Mouse (Mus musculus) B cell, adult 2 months (primary cell): ENCODE results near the gene 1110004F10Rik.

ENCODE experiments used
- DNase-seq, 2 experiments: peaks; one replicate each; pipeline ENCODE4 v3.0.0; 2022

Gene 1110004F10Rik

GRCm38 (mm10) chr7:116093466-116093850 is 54.3 kb downstream of the 1110004F10Rik start:
- DNase-seq, result no peak

DNA sequence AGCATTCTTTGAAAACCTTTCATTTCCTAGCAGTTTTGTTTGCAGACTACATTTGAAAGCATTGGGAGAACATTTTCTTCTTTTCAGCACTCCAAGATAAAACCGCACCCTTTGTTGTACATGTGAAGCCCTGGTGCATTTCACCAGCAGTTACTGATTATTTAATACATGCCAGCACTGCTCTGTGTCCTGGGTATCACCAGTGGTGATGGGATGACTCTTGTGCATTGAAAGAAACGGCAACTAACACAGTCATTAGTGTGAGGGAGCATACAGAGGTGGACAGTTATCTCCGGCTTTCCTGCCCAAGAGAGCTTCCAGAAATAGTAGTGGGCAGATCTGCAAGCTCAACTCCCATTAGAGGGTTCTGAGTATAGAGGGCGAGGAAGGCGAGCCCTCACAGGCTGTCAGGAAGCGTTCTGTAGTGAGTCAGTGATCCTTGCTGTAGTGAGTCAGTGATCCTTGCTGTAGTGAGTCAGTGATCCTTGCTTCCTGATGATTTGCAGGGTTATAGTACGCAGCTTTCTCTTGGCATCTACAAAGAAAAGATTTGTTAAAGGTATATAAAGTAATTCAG is 60.8 kb downstream of the 1110004F10Rik start:
- DNase-seq, result no peak

- DNase-seq, result no peak
Observed at GRCm38 (mm10) chr7:116103091-116103490, 63.9 kb downstream of the 1110004F10Rik start.

DNA sequence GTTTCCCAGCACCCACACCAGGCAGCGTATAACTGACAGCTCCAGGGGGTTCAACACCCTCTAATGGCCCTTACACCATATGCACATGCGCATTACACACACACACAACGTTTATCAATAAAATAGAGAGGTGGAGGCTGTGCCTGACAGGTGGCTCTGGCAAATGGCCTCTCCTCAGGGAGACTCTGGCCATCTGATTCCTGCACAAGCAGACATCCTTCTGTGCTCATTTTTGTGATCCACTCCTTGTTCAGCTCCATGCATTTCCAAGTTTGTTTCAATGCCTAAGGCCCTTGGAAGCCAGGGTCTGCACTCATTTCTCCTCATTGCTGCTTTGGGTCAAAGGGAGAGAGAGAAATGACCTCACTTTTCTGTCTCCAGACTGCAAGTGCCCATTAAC is 71.5 kb downstream of the 1110004F10Rik start:
- DNase-seq, result no peak

DNA sequence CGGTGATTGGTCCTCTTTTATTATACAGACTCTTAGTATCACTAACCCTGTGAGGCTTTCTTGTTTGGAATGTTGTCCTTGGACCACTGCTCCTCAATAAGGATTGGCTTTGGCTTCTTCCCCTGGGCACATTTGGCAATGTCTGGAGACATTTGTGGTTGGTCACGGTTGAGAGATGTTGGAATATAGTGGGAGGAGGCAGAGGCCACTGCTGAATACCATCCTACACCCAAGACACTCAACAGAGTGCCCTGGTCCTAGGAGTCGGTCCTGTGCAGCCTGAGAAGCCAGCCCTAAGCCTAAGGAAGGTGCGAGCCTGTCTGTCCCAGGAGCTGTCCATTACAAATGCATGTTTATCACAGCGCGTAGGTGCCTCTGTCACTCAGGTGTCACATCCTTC is 72.3 kb downstream of the 1110004F10Rik start:
- DNase-seq, result no peak

DNA sequence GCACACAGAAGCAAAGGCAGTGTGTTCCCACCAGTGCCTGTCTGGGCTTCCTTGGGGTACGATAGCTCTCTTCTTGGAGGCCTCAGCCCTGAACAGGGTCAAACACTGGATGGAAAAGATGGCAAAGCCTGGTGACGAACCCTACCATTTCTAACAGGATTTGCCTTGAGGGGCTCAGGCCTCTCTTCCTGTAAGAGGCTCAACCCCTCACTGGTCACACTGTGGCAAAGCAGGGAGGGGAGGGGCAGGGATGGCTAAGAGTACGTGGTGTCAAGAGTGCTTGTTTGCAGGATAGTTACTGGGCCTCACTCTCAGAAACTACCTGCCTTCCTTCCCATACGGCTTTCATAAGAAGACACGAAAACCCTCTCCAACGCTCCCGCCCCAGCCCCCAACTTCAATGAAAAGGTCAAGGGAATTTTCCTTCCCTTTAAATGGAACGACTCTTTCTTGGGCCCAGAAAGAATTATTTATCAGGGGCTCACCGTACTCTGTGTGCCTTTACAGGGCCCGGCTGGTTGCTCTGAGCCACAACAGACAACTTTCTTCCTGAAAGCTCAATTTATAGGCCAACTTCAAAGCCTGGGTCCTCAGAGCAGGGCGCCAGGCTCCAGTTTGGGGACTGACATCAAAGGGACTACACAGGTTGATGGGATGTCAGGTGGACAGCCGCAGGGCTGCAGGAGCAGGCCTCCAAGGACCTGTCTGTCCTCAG is 76.2 kb downstream of the 1110004F10Rik start:
- DNase-seq, result no peak

DNA sequence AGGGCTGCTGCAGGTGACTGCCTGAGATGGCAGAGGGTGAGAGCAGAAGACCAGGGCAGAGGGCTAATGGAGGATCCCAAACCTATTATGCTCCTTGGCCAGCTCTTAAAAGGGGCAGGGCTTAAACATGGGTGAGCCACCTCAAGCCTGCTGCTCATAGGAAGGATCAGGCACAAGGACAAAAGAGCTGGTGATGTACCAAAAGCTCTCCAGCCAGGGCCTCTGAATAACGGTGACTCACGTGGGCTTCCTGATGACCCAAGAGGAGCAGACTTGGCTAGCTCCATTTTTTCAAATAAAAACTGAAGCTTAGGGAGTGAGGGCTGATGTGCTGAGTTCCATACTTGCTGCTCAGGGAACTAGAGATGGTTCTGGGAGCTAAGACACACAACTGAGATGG is 76.8 kb downstream of the 1110004F10Rik start:
- no peak for DNase-seq

DNA sequence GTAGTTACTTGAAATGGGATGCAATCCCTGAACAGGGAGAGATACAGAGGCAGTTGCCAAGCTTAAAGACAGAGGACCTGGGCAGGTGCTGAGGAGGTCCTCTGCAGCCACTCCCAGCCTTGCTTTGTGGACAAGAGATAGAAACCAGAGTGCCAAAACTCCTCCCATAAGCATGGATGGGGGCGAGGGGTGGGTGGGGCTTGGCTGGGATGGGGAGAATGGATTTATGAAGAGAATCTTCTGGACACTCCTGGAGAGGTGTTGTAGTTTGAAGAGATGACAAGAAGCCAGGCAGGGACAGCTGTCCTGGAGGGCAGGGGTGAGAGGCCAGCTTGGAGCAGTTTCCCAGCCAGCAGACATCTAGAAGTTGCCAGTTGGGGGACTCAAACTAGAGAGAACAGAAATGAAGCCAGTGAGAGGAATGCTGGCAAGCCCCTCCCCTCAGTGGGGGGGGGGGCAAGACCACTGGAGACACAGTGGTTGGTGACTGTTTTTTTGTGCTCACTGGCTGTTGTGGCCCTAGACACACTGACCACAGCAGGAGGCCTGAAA is 80.2 kb downstream of the 1110004F10Rik start:
- no peak for DNase-seq

- DNase-seq, result no peak
Observed at GRCm38 (mm10) chr7:116120737-116121136, 81.5 kb downstream of the 1110004F10Rik start.

GRCm38 (mm10) chr7:116121202-116121601 is 82.0 kb downstream of the 1110004F10Rik start:
- no peak for DNase-seq

DNA sequence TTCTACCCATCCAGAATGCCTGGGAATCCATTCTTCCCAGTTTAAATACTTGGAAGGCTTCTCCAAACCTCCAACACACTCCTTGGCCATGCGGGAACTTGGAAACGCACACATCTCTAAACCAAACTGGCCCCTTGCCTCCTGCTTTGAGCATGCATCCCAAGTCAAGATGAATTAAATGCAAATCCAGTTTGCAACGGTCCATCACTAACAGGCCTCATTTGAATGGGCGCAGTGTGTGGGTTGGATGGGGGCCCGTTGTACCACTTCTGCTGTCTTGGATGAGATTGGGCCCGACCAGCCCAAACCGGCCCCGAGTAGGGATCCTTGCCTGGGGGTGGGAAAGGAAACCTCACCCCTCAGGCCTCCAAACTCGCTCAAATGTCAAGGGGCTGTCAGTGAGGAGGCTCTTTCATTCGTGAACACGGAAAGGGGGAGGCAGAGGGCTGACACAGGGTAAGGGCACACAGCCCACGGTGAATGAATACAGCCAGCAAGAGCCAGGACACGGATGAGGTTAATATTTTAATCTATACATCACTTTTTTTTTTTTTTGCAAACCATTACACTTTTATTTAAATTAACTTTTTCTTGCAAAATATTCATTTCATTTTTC is 83.9 kb downstream of the 1110004F10Rik start:
- DNase-seq, result no peak

DNA sequence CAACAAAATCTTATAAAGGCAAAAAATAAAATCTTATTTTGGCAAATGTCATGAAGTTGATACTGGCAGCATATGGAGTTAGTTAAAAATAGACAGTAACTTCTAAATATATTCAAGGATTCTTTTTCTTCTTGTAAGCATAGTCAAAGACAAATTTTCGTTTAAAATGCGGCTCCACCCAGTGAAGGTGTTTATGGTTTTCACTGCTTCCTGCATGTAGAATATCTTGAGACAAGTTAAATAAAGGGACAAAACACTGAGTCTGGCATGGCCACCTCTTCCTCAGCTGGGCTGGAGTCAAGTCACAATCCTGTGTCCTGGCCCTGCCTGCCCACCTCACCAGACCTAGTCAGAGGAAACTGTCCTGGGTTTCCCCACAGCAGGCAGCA is 84.4 kb downstream of the 1110004F10Rik start:
- no peak for DNase-seq

- DNase-seq, result no peak
Observed at GRCm38 (mm10) chr7:116124057-116124456, 84.9 kb downstream of the 1110004F10Rik start.

GRCm38 (mm10) chr7:116125671-116126070 is 86.5 kb downstream of the 1110004F10Rik start:
- DNase-seq, result no peak

DNA sequence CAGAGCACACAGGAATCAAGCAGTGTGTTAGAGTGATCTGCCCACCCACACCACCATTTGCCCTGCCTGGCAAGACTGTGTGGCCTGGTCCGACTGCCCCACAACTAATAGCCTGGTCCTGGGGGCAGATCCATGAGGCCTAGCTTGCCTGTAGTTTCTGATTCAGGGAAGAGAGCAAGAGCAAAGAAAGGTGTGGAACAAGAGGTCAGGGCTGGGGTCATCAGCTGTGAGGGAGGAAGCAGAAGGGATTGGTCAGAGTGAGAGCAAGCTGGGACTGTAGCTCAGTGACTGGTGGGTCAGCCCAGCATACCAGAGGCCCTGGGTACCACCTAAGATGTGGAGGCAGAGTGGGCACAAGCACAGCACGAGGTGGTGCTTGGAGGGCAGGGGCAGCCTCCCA is 87.9 kb downstream of the 1110004F10Rik start:
- DNase-seq, result no peak

DNA sequence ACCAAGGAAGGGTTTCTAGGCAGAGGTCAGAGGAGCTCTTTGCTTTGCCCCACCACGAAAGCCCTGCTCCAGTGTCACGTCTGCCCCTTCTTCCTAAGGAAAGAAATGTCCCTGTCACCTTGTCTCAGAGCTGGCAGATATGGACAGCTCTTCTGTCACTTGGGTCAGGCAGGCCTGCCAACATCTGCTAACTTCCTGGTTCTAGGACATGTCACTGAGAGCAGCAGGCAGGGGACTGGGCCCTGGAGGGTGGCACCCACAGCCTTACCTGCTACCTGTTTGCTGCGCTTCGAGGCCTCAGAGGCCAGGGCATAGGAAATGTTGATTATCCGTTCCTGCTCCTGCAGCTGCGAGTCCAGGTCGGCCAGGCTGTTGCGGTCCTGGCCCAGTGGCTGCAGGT is 89.1 kb downstream of the 1110004F10Rik start:
- DNase-seq, result no peak

GRCm38 (mm10) chr7:116129374-116129773 is 90.2 kb downstream of the 1110004F10Rik start:
- no peak for DNase-seq

DNA sequence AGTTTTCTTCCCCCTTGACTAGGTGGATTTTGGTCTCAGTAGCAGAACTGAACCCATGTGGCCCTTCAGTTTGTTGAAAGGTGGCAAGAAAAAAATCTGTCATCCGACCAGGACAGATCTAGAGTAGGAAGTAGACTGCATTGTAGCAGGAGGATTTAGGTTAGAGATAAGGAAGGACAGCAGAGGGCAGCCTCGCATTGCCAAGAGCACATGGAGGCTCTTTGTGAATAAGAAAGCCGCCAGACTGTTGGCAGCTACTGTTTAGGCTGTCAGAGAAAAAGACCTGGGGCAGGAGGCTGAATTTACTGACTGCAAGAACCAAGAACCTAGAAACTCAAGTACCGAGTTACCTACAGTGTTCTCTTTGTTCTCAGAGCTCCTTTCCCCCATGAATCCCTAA is 92.2 kb downstream of the 1110004F10Rik start:
- DNase-seq, result no peak

DNA sequence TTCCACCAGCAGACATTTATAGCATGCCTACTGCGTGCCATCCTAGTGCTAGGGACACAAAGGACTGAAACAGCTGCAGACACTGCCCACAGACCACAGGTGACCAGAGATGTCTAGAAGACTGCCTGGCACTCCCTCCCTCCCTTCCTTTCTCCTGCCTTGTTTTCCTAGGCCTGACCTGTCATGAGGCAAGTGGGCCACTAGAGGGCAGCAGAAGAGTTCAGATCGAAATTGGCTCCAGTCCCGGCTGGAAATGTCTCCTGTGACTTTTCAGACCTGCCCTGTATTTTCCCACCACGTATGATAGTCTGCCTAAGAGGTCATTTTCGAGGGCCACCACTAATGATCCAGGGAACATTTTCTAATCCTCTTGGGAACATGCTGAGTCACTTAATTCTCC is 92.9 kb downstream of the 1110004F10Rik start:
- peak; percentile 61 to 65 for DNase-seq

- DNase-seq, result no peak
Observed at GRCm38 (mm10) chr7:116134413-116135292, 95.5 kb downstream of the 1110004F10Rik start.

DNA sequence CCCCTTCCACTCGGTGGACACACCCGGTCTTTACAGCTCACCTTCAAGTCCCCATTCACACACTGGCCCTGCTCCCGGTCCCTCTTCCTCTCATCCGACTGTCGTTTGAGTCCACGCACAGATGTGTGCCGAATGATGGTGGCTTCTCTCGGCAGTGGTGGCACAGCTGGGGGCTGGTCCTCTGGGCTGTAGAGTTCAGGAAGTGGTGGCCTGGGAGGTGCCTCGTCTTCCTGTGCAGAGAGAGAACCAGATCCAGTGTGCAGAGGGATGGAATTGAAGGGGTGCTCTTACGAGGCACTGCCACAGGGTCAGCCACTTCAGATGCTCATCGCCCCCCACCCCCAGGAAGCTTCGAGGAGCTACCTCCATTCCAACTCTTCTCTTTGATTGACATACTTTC is 98.0 kb downstream of the 1110004F10Rik start:
- no peak for DNase-seq

DNA sequence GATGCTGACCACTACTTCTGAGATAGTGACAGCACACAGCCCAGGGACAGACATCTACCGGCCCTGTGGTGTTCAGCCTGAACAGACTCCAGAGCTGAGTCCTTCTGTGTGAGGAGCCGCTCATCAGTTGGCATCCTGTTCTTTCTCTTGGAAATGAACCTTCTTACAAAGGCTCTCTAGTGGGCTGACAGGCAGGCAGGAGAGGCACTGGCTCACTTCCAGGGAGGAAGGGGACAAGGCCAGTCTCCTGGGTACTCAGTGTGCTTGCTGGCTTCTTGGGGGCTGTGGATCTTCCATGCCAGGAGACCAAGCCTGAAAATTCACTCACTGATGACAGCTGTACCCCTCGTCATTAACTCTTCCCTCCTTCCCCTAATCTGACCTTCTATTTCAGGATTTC is 98.5 kb downstream of the 1110004F10Rik start:
- no peak for DNase-seq

DNA sequence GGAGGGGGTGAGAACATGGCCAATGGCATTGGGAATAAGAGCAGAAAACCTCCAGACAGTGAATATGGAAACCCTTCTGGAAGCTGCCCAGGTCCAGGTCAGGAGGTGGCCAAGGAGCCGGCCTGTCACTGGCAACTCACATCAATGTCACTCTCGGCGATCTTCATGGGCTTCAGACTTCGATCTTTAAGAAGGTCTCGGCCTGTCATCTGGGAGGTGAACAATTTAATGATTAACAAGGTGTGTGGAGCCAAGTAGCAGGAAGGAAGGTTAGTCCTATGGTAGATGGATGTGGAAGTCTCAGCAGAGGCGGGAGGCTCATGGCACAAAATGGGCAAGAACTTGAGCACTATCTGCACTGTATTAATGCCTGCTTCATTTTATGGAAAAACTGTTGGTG is 105.8 kb downstream of the 1110004F10Rik start:
- no peak for DNase-seq
